Mouse (Mus musculus): ENCODE results near the gene Taldo1.

- TF ChIP-seq POLR2A (IDR thresholded peaks at IDR 0.05; ENCODE audit: borderline replicate concordance, control insufficient read depth, low read depth, low read length) (no peak), CTCF (IDR thresholded peaks at IDR 0.05; ENCODE audit: control insufficient read depth, insufficient read depth, low read length) (no peak)
These were observed 50.2 kb downstream of the Taldo1 start for GRCm38 (mm10) chr7:141442199-141442598.
